Mouse (Mus musculus) embryonic facial prominence, embryonic 12.5 days (tissue): ENCODE data around the gene Dennd4c. TPM values are rescaled to one million over a fixed set of nuclear protein-coding genes. Genes with fewer than 3 reads are reported as not detected.
"Not testable (repeated sequence)": the region's sequence is repeated elsewhere in the genome, so short reads cannot be mapped to it uniquely, and the experiment has no call there.

ENCODE experiments used
- ATAC-seq: fragments of 200-750 bp; cut with Nextera tagmentation; 2 replicates; pipeline ENCODE4 v1.8.0; 2017; ENCODE audit not compliant: insufficient number of reproducible peaks, insufficient read depth, low FRiP score, low TSS enrichment
- H3K27ac ChIP-seq: fragments of 300-500 bp; sonication (generic); 2 replicates; pipeline ENCODE4 v1.5.1; 2016; ENCODE audit warnings: mild to moderate bottlenecking
- H3K27me3 ChIP-seq: fragments of 300-500 bp; sonication (generic); 2 replicates; pipeline ENCODE4 v1.6.1; 2016; ENCODE audit warnings: mild to moderate bottlenecking, moderate library complexity
- H3K36me3 ChIP-seq: fragments of 300-500 bp; sonication (generic); 2 replicates; pipeline ENCODE4 v1.6.1; 2016; ENCODE audit warnings: mild to moderate bottlenecking
- H3K4me1 ChIP-seq: fragments of 300-500 bp; sonication (generic); 2 replicates; pipeline ENCODE4 v1.6.1; 2016
- H3K4me2 ChIP-seq: fragments of 300-500 bp; sonication (generic); replicated peaks from 2 replicates; pipeline ENCODE4 v1.6.1; 2016; ENCODE audit warnings: mild to moderate bottlenecking, moderate library complexity
- H3K4me3 ChIP-seq: fragments of 300-500 bp; sonication (generic); 2 replicates; pipeline ENCODE4 v1.5.1; 2016; ENCODE audit warnings: mild to moderate bottlenecking
- H3K9ac ChIP-seq: fragments of 300-500 bp; sonication (generic); 2 replicates; pipeline ENCODE4 v1.6.1; 2016; ENCODE audit warnings: mild to moderate bottlenecking, moderate library complexity
- H3K9me3 ChIP-seq: fragments of 300-500 bp; sonication (generic); 2 replicates; pipeline ENCODE4 v1.6.1; 2016; ENCODE audit warnings: mild to moderate bottlenecking, moderate library complexity
- WGBS: fragments of 180-500 bp; shearing (Covaris S2); methylation state at CpG from one replicate; pipeline ENCODE4 v1.1.7; 2016; 5-methylcytosine and 5-hydroxymethylcytosine counted together
- polyA plus RNA-seq: library from polyadenylated mRNA; unstranded; fragments of >200 nt; fragmentation: Nextera tagmentation; extraction: Ambion mirVana; gene quantifications from 2 replicates; pipeline ENCODE4 v1.2.1, GENCODE M21; 2016

Gene Dennd4c
- polyA plus RNA-seq, 1 experiment from 2014 or later: 9.2 TPM

DNA sequence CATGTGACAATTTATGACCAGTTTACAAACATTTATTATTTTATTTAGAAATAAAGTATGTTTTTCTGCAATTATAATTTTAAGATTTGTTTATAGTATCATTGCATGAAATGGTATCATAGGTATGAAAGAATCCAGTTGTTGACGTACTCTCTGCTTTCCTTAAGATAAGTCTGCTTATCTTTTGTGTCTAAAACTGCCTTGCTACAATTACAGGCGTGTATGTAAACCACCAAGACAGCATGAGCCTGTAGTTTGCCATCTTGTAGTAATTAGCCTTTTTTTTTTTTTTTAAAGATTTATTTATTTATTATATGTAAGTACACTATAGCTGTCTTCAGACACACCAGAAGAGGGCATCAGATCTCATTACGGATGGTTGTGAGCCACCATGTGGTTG lies 66.5 kb downstream of the Dennd4c start:
- WGBS: 82% methylated on average over 3 of the region's 3 CpGs
- H3K4me3 ChIP-seq: no peak overlapping the region

DNA sequence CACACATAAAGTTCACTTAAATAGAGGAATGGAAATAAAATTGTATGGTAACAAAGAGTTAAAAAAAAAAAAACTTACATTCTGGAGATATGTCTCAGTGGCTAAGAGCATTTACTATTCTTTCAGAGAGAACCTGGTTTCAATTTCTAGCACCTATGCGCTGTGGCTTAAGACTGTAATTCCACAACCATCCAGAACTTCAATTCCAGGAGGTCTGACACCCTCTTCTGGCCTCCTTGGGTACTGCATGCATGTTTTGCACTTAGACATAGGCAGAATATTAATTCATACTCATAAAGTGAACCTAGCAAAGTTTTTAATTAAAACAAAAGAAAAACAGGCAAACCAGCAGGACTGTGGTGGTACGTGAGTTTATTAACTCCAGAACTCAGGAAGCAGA lies 74.8 kb downstream of the Dennd4c start:
- H3K9me3 ChIP-seq: no peaks in the 10 kb centered on the region
- H3K4me1 ChIP-seq: no peaks in the 10 kb centered on the region
- H3K27ac ChIP-seq: no peak overlapping the region
- H3K4me3 ChIP-seq: no peak overlapping the region
- peaks cover 36% of the 10 kb centered on the region for H3K36me3 ChIP-seq
- no peaks in the 10 kb centered on the region for H3K27me3 ChIP-seq
- no peak overlapping the region for H3K9ac ChIP-seq
- 53% methylated on average over 2 of the region's 2 CpGs for WGBS
- ATAC-seq: no peak
- no peak overlapping the region for H3K4me2 ChIP-seq

More for the DNA sequence above, 66.5 kb downstream of the Dennd4c start:
- H3K9ac ChIP-seq: no peak overlapping the region
- H3K4me1 ChIP-seq: no peaks in the 10 kb centered on the region
- no peaks in the 10 kb centered on the region for H3K27me3 ChIP-seq
- peaks cover 9% of the 10 kb centered on the region; the same call in 1 of the 2 replicates for H3K36me3 ChIP-seq
- no peaks in the 10 kb centered on the region for H3K9me3 ChIP-seq
- H3K27ac ChIP-seq: no peak overlapping the region
- H3K4me2 ChIP-seq: no peak overlapping the region
- no peak for ATAC-seq

DNA sequence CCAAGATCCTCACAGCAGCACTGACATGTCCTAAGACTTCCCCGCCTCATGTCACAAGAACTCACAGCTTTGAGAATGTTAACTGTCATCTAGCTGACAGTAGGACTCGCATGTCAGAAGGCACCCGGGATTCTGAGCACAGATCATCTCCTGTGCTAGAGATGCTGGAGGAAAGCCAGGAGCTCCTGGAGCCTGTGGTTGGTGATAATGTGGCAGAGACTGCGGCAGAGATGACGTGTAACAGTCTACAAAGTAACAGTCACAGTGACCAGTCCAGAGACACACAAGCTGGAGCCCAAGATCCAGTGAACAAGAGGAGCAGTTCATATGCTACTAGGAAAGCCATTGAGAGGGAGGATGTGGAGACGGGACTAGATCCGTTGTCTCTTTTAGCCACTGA lies 76.8 kb downstream of the Dennd4c start:
- H3K36me3 ChIP-seq: peaks cover 47% of the 10 kb centered on the region
- H3K27ac ChIP-seq: no peak overlapping the region
- no peak overlapping the region for H3K9ac ChIP-seq
- no peaks in the 10 kb centered on the region for H3K9me3 ChIP-seq
- WGBS: 91% methylated on average over 7 of the region's 7 CpGs
- ATAC-seq: no peak
- H3K27me3 ChIP-seq: no peaks in the 10 kb centered on the region
- H3K4me2 ChIP-seq: no peak overlapping the region
- H3K4me3 ChIP-seq: no peak overlapping the region
- no peaks in the 10 kb centered on the region for H3K4me1 ChIP-seq

DNA sequence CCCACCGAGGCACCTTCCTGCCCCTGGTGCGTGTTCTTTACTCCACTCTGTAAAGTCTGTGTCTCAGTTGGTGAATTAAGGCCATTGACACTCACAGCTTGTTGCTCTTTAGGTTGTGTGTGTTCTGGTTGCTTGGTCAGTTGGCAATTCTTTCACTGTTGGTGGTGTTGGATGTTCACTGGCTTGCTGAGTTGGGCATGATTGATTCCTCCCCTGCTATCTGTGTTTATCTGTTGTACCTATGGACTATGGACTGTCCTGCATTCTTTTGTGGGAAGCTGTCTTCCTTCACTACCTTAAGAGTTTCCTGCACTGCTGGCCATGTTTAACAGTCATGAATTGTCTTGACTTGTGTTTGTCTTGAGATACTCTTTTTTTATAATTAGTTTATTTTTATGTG lies 83.5 kb downstream of the Dennd4c start:
- no peaks in the 10 kb centered on the region for H3K4me1 ChIP-seq
- no peaks in the 10 kb centered on the region for H3K9me3 ChIP-seq
- no peak overlapping the region for H3K4me3 ChIP-seq
- no peak overlapping the region for H3K27ac ChIP-seq
- H3K9ac ChIP-seq: no peak overlapping the region
- H3K4me2 ChIP-seq: no peak overlapping the region
- H3K36me3 ChIP-seq: peaks cover 32% of the 10 kb centered on the region
- 97% methylated on average over 2 of the region's 2 CpGs for WGBS
- no peak for ATAC-seq
- H3K27me3 ChIP-seq: no peaks in the 10 kb centered on the region

DNA sequence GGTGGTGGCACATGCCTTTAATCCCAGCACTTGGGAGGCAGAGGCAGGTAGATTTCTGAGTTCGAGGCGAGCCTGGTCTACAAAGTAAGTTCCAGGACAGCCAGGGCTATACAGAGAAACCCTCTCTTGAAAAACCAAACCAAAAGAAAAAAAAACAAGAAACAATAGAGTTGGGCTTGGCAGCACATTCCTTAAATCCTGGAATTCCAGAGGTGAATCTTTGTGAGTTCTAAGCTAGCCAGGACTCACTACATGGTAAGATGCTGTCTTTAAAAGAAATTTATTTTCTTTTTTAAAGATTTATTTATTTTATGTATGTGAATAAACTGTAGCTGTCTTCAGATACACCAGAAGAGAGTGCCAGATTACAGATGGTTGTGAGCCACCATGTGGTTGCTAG lies 92.8 kb downstream of the Dennd4c start:
- 96% methylated on average over 2 of the region's 2 CpGs for WGBS
- H3K4me3 ChIP-seq, H3K4me1 ChIP-seq, H3K4me2 ChIP-seq, H3K27me3 ChIP-seq, H3K9me3 ChIP-seq, H3K9ac ChIP-seq, H3K27ac ChIP-seq, ATAC-seq: not testable (repeated sequence)
- peaks cover 46% of the 10 kb centered on the region for H3K36me3 ChIP-seq

DNA sequence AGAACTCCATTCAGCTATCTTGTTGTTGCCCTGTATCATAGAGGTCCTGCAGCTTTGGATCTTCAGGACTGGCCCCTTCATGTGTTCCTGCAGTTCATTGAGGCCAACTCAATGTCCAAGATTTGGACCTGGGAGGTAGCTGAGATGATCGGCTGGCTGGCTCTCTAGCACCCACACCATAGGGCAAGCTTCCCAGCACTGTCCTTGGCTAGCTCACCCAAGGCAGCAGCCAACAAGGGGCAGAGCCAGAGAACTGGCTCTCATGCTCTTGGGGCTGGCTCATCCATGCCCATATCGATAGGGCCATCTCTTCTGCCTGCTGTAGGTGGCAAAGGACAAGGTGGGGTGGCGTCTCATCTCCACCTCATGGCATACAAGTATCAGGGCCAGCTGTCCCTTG lies 97.0 kb downstream of the Dennd4c start:
- Histone ChIP-seq H3K4me1 (no peaks in the 10 kb centered on the region), H3K9me3 (no peaks in the 10 kb centered on the region), H3K4me2 (no peak overlapping the region), H3K9ac (no peak overlapping the region), H3K36me3 (peaks cover 48% of the 10 kb centered on the region), H3K27me3 (no peaks in the 10 kb centered on the region), H3K4me3 (no peak overlapping the region), H3K27ac (no peak overlapping the region)
- ATAC-seq: no peak
- 97% methylated on average over 3 of the region's 3 CpGs for WGBS

DNA sequence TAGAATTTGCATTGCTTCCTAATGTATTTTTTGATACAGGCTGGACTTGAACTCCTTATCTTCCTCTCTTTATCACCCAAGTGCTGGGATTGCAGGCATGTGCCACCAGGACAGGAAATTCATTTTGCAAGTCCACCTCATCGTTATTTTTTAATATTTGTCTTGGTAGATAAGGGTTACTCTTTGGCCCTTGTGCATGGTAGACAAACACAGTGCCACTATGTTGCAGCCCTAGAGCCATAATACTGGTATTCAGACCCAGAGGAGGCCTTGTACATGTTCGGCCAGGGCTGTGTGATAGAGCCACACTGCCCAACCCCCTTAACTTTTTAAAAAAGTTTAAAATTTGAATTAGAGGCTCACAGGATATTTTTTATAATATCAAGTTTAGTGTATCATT lies 98.9 kb downstream of the Dennd4c start:
- 92% methylated on average over 2 of the region's 2 CpGs for WGBS
- no peak overlapping the region for H3K27ac ChIP-seq
- H3K9me3 ChIP-seq: no peaks in the 10 kb centered on the region
- no peak overlapping the region for H3K9ac ChIP-seq
- no peak overlapping the region for H3K4me3 ChIP-seq
- no peaks in the 10 kb centered on the region for H3K27me3 ChIP-seq
- H3K4me1 ChIP-seq: no peaks in the 10 kb centered on the region
- ATAC-seq: no peak
- H3K4me2 ChIP-seq: no peak overlapping the region
- H3K36me3 ChIP-seq: peaks cover 43% of the 10 kb centered on the region

DNA sequence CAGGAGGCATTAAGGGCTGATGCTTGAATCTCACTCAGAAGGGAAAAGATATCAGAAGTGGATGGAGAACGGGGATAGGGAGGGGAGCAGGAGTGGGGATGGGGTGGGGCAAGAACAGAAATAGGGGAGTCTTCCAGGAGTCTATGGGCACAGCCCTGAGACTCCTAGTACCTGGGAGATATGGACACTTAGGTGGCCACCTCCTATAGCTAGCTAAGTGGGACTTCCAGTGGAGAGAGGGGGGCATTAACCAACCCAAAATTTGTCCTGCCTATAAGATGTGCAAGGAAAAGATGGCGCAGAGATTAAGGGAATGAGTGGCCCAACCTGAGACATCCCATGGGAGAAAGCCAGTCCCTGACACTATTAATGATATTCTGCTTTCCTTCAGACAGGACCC lies 103.0 kb downstream of the Dennd4c start:
- Histone ChIP-seq H3K36me3 (peaks cover 52% of the 10 kb centered on the region), H3K9ac (no peak overlapping the region), H3K27me3 (no peaks in the 10 kb centered on the region), H3K4me3 (no peak overlapping the region), H3K27ac (no peak overlapping the region), H3K4me1 (peaks cover 9% of the 10 kb centered on the region; the same call in 1 of the 2 replicates), H3K9me3 (no peaks in the 10 kb centered on the region), H3K4me2 (no peak overlapping the region)
- no peak for ATAC-seq
- WGBS: 78% methylated on average over 2 of the region's 2 CpGs

DNA sequence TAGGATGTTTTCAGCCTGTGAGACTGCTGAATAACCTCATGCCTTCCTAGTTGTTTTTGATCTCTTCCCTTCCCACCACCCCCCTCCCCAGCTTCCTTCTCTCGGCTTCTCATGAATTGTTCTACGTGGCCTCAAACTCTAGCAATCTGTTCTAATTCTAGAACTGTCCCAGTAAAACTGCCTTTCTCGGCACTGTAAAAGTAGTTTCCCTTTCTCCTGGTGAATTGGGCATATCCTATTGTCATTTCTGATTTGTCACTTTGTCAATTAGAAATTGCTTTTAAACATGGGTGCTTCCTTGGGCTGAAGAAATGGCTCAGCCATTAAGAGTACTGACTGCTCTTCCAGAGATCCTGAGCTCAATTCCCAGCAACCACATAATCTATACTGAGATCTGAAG lies 103.7 kb downstream of the Dennd4c start:
- Histone ChIP-seq H3K4me1 (peaks cover 9% of the 10 kb centered on the region; the same call in 1 of the 2 replicates), H3K36me3 (peaks cover 49% of the 10 kb centered on the region), H3K4me2 (no peak overlapping the region), H3K9ac (no peak overlapping the region), H3K27ac (no peak overlapping the region), H3K9me3 (no peaks in the 10 kb centered on the region), H3K27me3 (no peaks in the 10 kb centered on the region), H3K4me3 (no peak overlapping the region)
- no peak for ATAC-seq
- 69% methylated on average over 3 of the region's 3 CpGs for WGBS

DNA sequence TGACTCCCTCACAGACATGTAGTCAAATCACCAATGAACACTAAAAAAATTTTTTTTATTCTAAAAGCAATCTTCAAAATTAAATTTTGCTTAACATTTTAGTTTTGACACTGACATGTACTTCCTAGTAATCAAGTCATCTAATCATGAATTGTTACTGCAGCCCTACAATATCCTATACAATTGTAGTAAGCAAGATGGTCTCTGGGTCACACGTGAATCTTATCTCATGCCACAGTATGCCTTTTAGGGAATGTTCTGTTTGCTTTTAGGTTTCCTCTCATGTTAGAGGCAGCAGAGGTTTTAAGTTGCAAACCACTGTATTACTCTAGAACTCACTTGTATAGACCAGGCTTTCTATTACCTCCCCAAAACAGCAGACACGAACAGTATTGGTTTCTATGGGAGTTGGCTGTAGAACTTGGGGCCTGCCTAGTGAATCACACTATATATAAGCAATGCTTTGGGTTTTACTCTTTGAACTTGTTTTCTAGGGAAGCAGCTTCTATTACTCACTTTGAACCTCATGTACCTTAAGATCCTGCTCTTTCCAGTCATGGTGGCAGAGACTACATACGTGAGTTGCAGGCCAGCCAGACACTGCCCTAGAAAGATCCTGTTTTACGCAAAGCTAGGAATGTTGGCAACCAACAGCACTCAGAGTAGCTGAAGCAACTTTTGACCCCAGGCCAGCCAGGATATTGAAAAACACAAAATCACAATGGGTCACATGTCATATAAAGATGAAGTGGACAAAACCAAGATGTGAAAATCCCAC lies 104.6 kb downstream of the Dennd4c start:
- H3K4me3 ChIP-seq: no peak overlapping the region
- H3K4me2 ChIP-seq: no peak overlapping the region
- H3K36me3 ChIP-seq: peaks cover 45% of the 10 kb centered on the region
- no peak overlapping the region for H3K27ac ChIP-seq
- WGBS: 84% methylated on average over 4 of the region's 4 CpGs
- ATAC-seq: no peak
- H3K9me3 ChIP-seq: no peaks in the 10 kb centered on the region
- peaks cover 9% of the 10 kb centered on the region; the same call in 1 of the 2 replicates for H3K4me1 ChIP-seq
- no peaks in the 10 kb centered on the region for H3K27me3 ChIP-seq
- no peak overlapping the region for H3K9ac ChIP-seq

DNA sequence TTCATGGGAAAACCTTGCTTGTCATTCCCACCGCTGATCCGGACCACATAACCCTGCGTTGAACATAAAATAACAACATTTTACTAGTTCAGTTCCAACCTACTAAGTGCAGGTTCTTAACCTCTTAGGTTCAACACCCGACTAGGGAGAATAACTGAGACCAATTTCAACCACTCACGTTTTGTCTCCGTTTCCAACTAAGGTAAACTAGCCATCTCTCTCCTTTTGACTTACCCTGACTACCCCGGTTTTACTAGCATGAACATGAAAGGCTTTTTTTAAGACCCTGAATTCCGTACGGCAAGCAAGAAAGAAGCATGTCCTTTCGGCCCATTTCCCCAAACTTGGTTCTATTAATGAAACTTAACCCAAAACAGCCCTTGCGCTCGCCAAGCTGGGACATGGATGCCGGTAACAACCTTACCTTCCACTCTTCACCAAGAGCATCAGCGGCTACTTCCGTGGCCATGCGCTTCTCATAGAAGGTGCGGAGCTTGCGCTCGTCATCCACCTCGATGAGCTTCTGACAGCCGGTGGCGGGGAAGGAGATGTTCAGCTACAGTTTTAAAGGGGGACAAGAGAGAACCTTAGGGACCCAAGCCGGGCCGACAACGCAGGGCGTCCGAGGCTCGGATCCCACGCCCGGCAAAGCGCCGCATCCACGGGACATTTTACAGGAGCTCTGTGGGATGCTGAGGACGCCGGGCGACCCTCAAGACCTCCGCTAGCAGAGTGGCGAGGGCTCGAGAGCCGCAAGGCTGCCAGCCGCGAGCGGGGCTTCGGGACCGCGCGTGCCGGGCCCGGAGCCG lies 108.2 kb downstream of the Dennd4c start:
- H3K4me2 ChIP-seq: peak overlapping the region; percentile 89
- peak overlapping the region; percentile 96 for H3K27ac ChIP-seq
- ATAC-seq: no peak
- H3K27me3 ChIP-seq: no peaks in the 10 kb centered on the region
- H3K9ac ChIP-seq: peak overlapping the region; percentile 98
- H3K36me3 ChIP-seq: peaks cover 34% of the 10 kb centered on the region
- H3K4me3 ChIP-seq: peak overlapping the region; percentile 87
- H3K4me1 ChIP-seq: peaks cover 11% of the 10 kb centered on the region; the same call in 1 of the 2 replicates
- WGBS: 1% methylated on average over 50 of the region's 50 CpGs
- H3K9me3 ChIP-seq: no peaks in the 10 kb centered on the region
